In the genomic region with DNA sequence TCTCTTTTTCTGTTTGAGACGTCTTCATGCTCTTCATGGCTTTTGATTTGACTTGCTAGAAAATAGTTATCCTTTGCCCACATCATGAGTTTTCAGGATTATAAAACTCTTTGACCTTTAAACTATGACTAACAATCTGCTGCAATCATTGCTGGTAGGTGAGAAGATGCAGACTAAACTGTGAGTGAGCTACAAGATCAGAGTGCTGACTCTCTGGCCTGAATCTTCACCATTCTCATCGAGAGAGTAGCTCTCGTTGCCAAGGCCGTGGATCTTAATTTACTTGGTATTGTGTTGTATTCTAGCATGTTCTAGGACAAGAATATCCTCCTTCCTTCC, we compare ENCODE assay signal across 23 mouse cellular contexts.
DNase-seq lines count a peak whose midpoint lies in the region; ATAC-seq and TF ChIP-seq lines count a peak whose summit lies in the region.
"Had no signal": no experiment of that assay in that cellular context is flagged by ENCODE, and none has a peak within 500 bp of the region (broad histone marks: within the 10 kb centered on the region; RNA-seq: fewer than 3 reads in every experiment).

No protein-coding gene starts in this region.

- WGBS in heart, embryonic 12.5 days = 82% methylated on average over 4 of the region's 4 CpGs
- 81% methylated on average over 4 of the region's 4 CpGs for WGBS in stomach, embryonic 15.5 days
- WGBS in stomach, postnatal 0 days = 61% methylated on average over 4 of the region's 4 CpGs
- 46% methylated on average over 4 of the region's 4 CpGs for WGBS in intestine, postnatal 0 days
- 92% methylated on average over 4 of the region's 4 CpGs for WGBS in hindbrain, embryonic 12.5 days

- H3K4me2 ChIP-seq in heart, embryonic 12.5 days = no peak overlapping the region
- H3K4me2 ChIP-seq in stomach, embryonic 15.5 days = no peak overlapping the region
- no peak overlapping the region for H3K4me2 ChIP-seq in stomach, postnatal 0 days (replicated peaks; ENCODE audit: low read depth)
- 0 out of 2 replicates have a peak overlapping the region, but pooled peaks have one; percentile 4 for H3K4me2 ChIP-seq in intestine, postnatal 0 days (replicated peaks; ENCODE audit: low read depth)
- no peak overlapping the region for H3K4me2 ChIP-seq in hindbrain, embryonic 12.5 days (replicated peaks)
- H3K4me2 ChIP-seq: embryonic facial prominence, embryonic 15.5 days; hindbrain, embryonic 13.5 days had no signal

- TF ChIP-seq EP300 in stomach, postnatal 0 days (optimal IDR thresholded peaks at IDR 0.05) = no peak

- no peaks in the 10 kb centered on the region for H3K9me3 ChIP-seq in heart, embryonic 12.5 days (replicated peaks)
- no peaks in the 10 kb centered on the region for H3K9me3 ChIP-seq in stomach, embryonic 15.5 days
- no peaks in the 10 kb centered on the region for H3K9me3 ChIP-seq in stomach, postnatal 0 days (ENCODE audit: control insufficient read depth, low read length)
- no peaks in the 10 kb centered on the region for H3K9me3 ChIP-seq in intestine, postnatal 0 days (ENCODE audit: control insufficient read depth)
- no peaks in the 10 kb centered on the region for H3K9me3 ChIP-seq in hindbrain, embryonic 12.5 days (replicated peaks)
- H3K9me3 ChIP-seq: embryonic facial prominence, embryonic 15.5 days; forebrain, embryonic 10.5 days; G1E; hindbrain, embryonic 13.5 days had no signal

- no peak overlapping the region for H3K9ac ChIP-seq in heart, embryonic 12.5 days
- H3K9ac ChIP-seq in stomach, embryonic 15.5 days = no peak overlapping the region
- H3K9ac ChIP-seq in stomach, postnatal 0 days (ENCODE audit: low read length) = no peak overlapping the region
- no peak overlapping the region for H3K9ac ChIP-seq in intestine, postnatal 0 days (ENCODE audit: low read depth, low read length)
- no peak overlapping the region for H3K9ac ChIP-seq in hindbrain, embryonic 12.5 days
- H3K9ac ChIP-seq: embryonic facial prominence, embryonic 15.5 days; hindbrain, embryonic 13.5 days had no signal

- no peak overlapping the region for H3K27ac ChIP-seq in heart, embryonic 12.5 days (ENCODE audit: poor library complexity, severe bottlenecking)
- H3K27ac ChIP-seq in stomach, embryonic 15.5 days = peak overlapping the region; percentile 2; the same call in 1 of the 2 replicates
- no peak overlapping the region; the same call in 1 of the 2 replicates for H3K27ac ChIP-seq in stomach, postnatal 0 days (replicated peaks)
- H3K27ac ChIP-seq in intestine, postnatal 0 days (ENCODE audit: low read depth, low read length) = peak overlapping the region; percentile 60
- H3K27ac ChIP-seq in hindbrain, embryonic 12.5 days = no peak overlapping the region
- H3K27ac ChIP-seq: embryonic facial prominence, embryonic 15.5 days; forebrain, embryonic 10.5 days; gastrocnemius, adult 2 months; hindbrain, embryonic 13.5 days had no signal

- peak; percentile 50 for DNase-seq in heart, adult 11 months
- DNase-seq in stomach, postnatal 0 days (ENCODE audit: low spot score) = no peak
- DNase-seq in testis, postnatal 14 days (ENCODE audit: low spot score) = no peak
- DNase-seq in cerebellum, adult 18-20 months = no peak
- DNase-seq: adrenal gland, adult 8-10 months; adrenal gland, postnatal 36 days; cerebellum, adult 8-10 months; cerebellum, postnatal 14 days; embryo, embryonic 11 days; gastrocnemius, adult 2 months; gastrocnemius, postnatal 25 days; heart, postnatal 10 days; heart, postnatal 4 days had no signal

- H3K4me3 ChIP-seq in heart, embryonic 12.5 days = no peak overlapping the region
- H3K4me3 ChIP-seq in stomach, embryonic 15.5 days (replicated peaks) = no peak overlapping the region
- no peak overlapping the region for H3K4me3 ChIP-seq in stomach, postnatal 0 days (ENCODE audit: low read depth, low read length)
- H3K4me3 ChIP-seq in intestine, postnatal 0 days (ENCODE audit: low read depth, low read length) = no peak overlapping the region
- H3K4me3 ChIP-seq in hindbrain, embryonic 12.5 days = no peak overlapping the region
- H3K4me3 ChIP-seq: embryonic facial prominence, embryonic 15.5 days; erythroblast, embryonic 14.5 days; forebrain, embryonic 10.5 days; gastrocnemius, adult 2 months; hindbrain, embryonic 13.5 days had no signal

- H3K36me3 ChIP-seq in heart, embryonic 12.5 days = no peaks in the 10 kb centered on the region
- no peaks in the 10 kb centered on the region for H3K36me3 ChIP-seq in stomach, embryonic 15.5 days
- H3K36me3 ChIP-seq in stomach, postnatal 0 days (ENCODE audit: control insufficient read depth, insufficient read depth, low read length) = no peaks in the 10 kb centered on the region
- H3K36me3 ChIP-seq in intestine, postnatal 0 days (ENCODE audit: control insufficient read depth, insufficient read depth) = no peaks in the 10 kb centered on the region
- no peaks in the 10 kb centered on the region for H3K36me3 ChIP-seq in hindbrain, embryonic 12.5 days
- H3K36me3 ChIP-seq: embryonic facial prominence, embryonic 15.5 days; forebrain, embryonic 10.5 days; G1E; hindbrain, embryonic 13.5 days had no signal

- H3K27me3 ChIP-seq in heart, embryonic 12.5 days (replicated peaks) = no peaks in the 10 kb centered on the region
- H3K27me3 ChIP-seq in stomach, embryonic 15.5 days (replicated peaks) = no peaks in the 10 kb centered on the region
- no peaks in the 10 kb centered on the region for H3K27me3 ChIP-seq in stomach, postnatal 0 days (ENCODE audit: control insufficient read depth, insufficient read depth, low read length)
- H3K27me3 ChIP-seq in intestine, postnatal 0 days (replicated peaks; ENCODE audit: control insufficient read depth, insufficient read depth, low read length) = no peaks in the 10 kb centered on the region
- H3K27me3 ChIP-seq in hindbrain, embryonic 12.5 days = no peaks in the 10 kb centered on the region
- H3K27me3 ChIP-seq: embryonic facial prominence, embryonic 15.5 days; hindbrain, embryonic 13.5 days had no signal

- no peak for ATAC-seq in heart, embryonic 12.5 days (ENCODE audit: insufficient number of reproducible peaks, low FRiP score)
- ATAC-seq in stomach, embryonic 15.5 days (ENCODE audit: insufficient read depth, low FRiP score, low read depth) = no peak
- ATAC-seq in stomach, postnatal 0 days (ENCODE audit: low FRiP score, low TSS enrichment) = no peak
- peak; percentile 78 for ATAC-seq in intestine, postnatal 0 days
- no peak for ATAC-seq in hindbrain, embryonic 12.5 days (ENCODE audit: low FRiP score)
- ATAC-seq: forebrain, embryonic 14.5 days had no signal

- TF ChIP-seq CTCF in stomach, postnatal 0 days (IDR thresholded peaks at IDR 0.05; ENCODE audit: low read depth) = no peak
- TF ChIP-seq CTCF in intestine, postnatal 0 days (IDR thresholded peaks at IDR 0.05; ENCODE audit: low read depth) = no peak

- H3K4me1 ChIP-seq in heart, embryonic 12.5 days (replicated peaks) = no peaks in the 10 kb centered on the region
- H3K4me1 ChIP-seq in stomach, embryonic 15.5 days = no peaks in the 10 kb centered on the region
- no peaks in the 10 kb centered on the region for H3K4me1 ChIP-seq in stomach, postnatal 0 days (replicated peaks; ENCODE audit: control insufficient read depth, insufficient read depth)
- H3K4me1 ChIP-seq in intestine, postnatal 0 days (replicated peaks; ENCODE audit: control insufficient read depth, insufficient read depth, low read length) = no peaks in the 10 kb centered on the region
- H3K4me1 ChIP-seq in hindbrain, embryonic 12.5 days = no peaks in the 10 kb centered on the region
- H3K4me1 ChIP-seq: embryonic facial prominence, embryonic 15.5 days; hindbrain, embryonic 13.5 days had no signal

Comparison
In these comparisons a context has a peak if more than half of its experiments do, and no peak if none do; other contexts are left out.
1. H3K27ac ChIP-seq: peak in stomach, embryonic 15.5 days (single experiment) and intestine, postnatal 0 days (single experiment); none in heart, embryonic 12.5 days (single experiment), stomach, postnatal 0 days (single experiment) and hindbrain, embryonic 12.5 days (single experiment).